Mouse (Mus musculus) CH12.LX (cell line): Measurements from ENCODE around the gene Pip5k1b. TPM values are rescaled to one million over a fixed set of nuclear protein-coding genes. Genes with fewer than 3 reads are reported as not detected.

Experiments
- DNase-seq: peaks from one replicate; pipeline ENCODE4 v3.0.0-alpha.2; 2013; ENCODE audit errors: extremely low read depth
- H3K27ac ChIP-seq: 2 replicates; pipeline ENCODE4 v1.5.1; 2012; ENCODE audit warnings: low read depth, mild to moderate bottlenecking, control low read depth, moderate library complexity; ENCODE audit not compliant: insufficient read depth
- H3K27me3 ChIP-seq: replicated peaks from 2 replicates; pipeline ENCODE3; 2012; ENCODE audit warnings: inconsistent platforms
- H3K36me3 ChIP-seq, 2 experiments: replicated peaks in 1 of 2; 2 replicates each; pipeline versions ENCODE3 to v1.6.1; 2012; ENCODE audit warnings: inconsistent platforms in 1 of 2, low read length in 1 of 2, mild to moderate bottlenecking in 1 of 2, mixed read lengths in 1 of 2, moderate library complexity in 1 of 2; ENCODE audit not compliant: control insufficient read depth in 1 of 2, insufficient read depth in 1 of 2
- H3K4me1 ChIP-seq, 2 experiments: 2 replicates each; pipeline ENCODE4 v1.6.1; 2012; ENCODE audit warnings: inconsistent platforms in 1 of 2, moderate library complexity in 1 of 2; ENCODE audit not compliant: insufficient read depth in 2 of 2, control insufficient read depth in 1 of 2
- H3K4me2 ChIP-seq: 2 replicates; pipeline ENCODE4 v1.6.1; 2012; ENCODE audit warnings: low read depth, mild to moderate bottlenecking, control low read depth; ENCODE audit not compliant: poor library complexity, insufficient read depth, severe bottlenecking
- H3K4me3 ChIP-seq, 3 experiments: fragments of 150-350 bp in 1 of 3; sonication (generic) in 1 of 3; replicated peaks in 1 of 3; 2 replicates each; pipeline versions ENCODE3 to v1.5.1; 2011 to 2012; ENCODE audit warnings: low read depth in 2 of 3, low read length in 2 of 3, mild to moderate bottlenecking in 2 of 3, moderate library complexity in 2 of 3, control low read depth in 1 of 3, improper control_type of control experiment in 1 of 3, inconsistent platforms in 1 of 3, mixed read lengths in 1 of 3; ENCODE audit not compliant: poor library complexity in 1 of 3
- H3K79me2 ChIP-seq: replicated peaks from 2 replicates; pipeline ENCODE4 v1.6.1; 2012; ENCODE audit warnings: mild to moderate bottlenecking, moderate library complexity; ENCODE audit not compliant: control insufficient read depth, poor library complexity, insufficient read depth, severe bottlenecking; ENCODE audit errors: extremely low read depth
- H3K9ac ChIP-seq: 2 replicates; pipeline ENCODE4 v1.6.1; 2012; ENCODE audit warnings: low read depth, mild to moderate bottlenecking, control low read depth, moderate library complexity; ENCODE audit not compliant: insufficient read depth
- H3K9me3 ChIP-seq: replicated peaks from 2 replicates; pipeline ENCODE3; 2012; ENCODE audit warnings: low read length, inconsistent platforms, mixed read lengths
- CHD1 ChIP-seq: IDR thresholded peaks from 2 replicates; pipeline ENCODE4 v1.6.1; 2012; ENCODE audit warnings: low read depth, low read length, improper control_type of control experiment, inconsistent platforms
- CHD2 ChIP-seq: IDR thresholded peaks from 2 replicates; pipeline ENCODE4 v1.6.1; 2011; ENCODE audit warnings: low read length, improper control_type of control experiment
- CTCF ChIP-seq, 2 experiments: IDR thresholded peaks in 1 of 2; conservative IDR thresholded peaks in 1 of 2; 2 replicates each; pipeline ENCODE4 v1.5.1; 2011 to 2012; ENCODE audit warnings: low read depth in 2 of 2, low read length in 2 of 2, improper control_type of control experiment in 1 of 2, inconsistent platforms in 1 of 2, mild to moderate bottlenecking in 1 of 2, moderate library complexity in 1 of 2
- ELF1 ChIP-seq: IDR thresholded peaks from 2 replicates; pipeline ENCODE4 v1.6.1; 2014; ENCODE audit warnings: low read depth, mild to moderate bottlenecking, inconsistent platforms, low read length, improper control_type of control experiment
- EP300 ChIP-seq: IDR thresholded peaks from 2 replicates; pipeline ENCODE4 v1.6.1; 2011; ENCODE audit warnings: low read length, improper control_type of control experiment
- ETS1 ChIP-seq: conservative IDR thresholded peaks from 2 replicates; pipeline ENCODE4 v1.6.1; 2012; ENCODE audit warnings: low read depth, mild to moderate bottlenecking, inconsistent platforms, low read length, improper control_type of control experiment, moderate library complexity
- IRF4 ChIP-seq: IDR thresholded peaks from 2 replicates; pipeline ENCODE4 v1.6.1; 2014; ENCODE audit warnings: low read depth, mild to moderate bottlenecking, inconsistent platforms, low read length, improper control_type of control experiment
- MAZ ChIP-seq: IDR thresholded peaks from 2 replicates; pipeline ENCODE4 v1.6.1; 2012; ENCODE audit warnings: low read depth, mild to moderate bottlenecking, inconsistent platforms, low read length, improper control_type of control experiment, moderate library complexity
- MEF2A ChIP-seq: IDR thresholded peaks from 2 replicates; pipeline ENCODE4 v1.6.1; 2014; ENCODE audit warnings: low read depth, mild to moderate bottlenecking, inconsistent platforms, low read length, improper control_type of control experiment, borderline replicate concordance
- NRF1 ChIP-seq: IDR thresholded peaks from 2 replicates; pipeline ENCODE4 v1.6.1; 2014; ENCODE audit warnings: low read depth, mild to moderate bottlenecking, inconsistent platforms, low read length, improper control_type of control experiment, moderate library complexity
- POLR2A ChIP-seq: IDR thresholded peaks from 2 replicates; pipeline ENCODE4 v1.6.1; 2011; ENCODE audit warnings: low read depth, mild to moderate bottlenecking, improper control_type of control experiment, low read length
- POLR2AphosphoS2 ChIP-seq: IDR thresholded peaks from 2 replicates; pipeline ENCODE4 v1.6.1; 2011; ENCODE audit warnings: low read depth, low read length, improper control_type of control experiment
- RAD21 ChIP-seq: IDR thresholded peaks from 2 replicates; pipeline ENCODE4 v1.6.1; 2011; ENCODE audit warnings: low read depth, mild to moderate bottlenecking, low read length, improper control_type of control experiment, moderate library complexity
- SIN3A ChIP-seq: IDR thresholded peaks from 2 replicates; pipeline ENCODE4 v1.6.1; 2012; ENCODE audit warnings: low read length, improper control_type of control experiment, inconsistent platforms
- TBP ChIP-seq: conservative IDR thresholded peaks from 2 replicates; pipeline ENCODE4 v1.6.1; 2011; ENCODE audit warnings: low read depth, low read length, improper control_type of control experiment
- TCF12 ChIP-seq: IDR thresholded peaks from 2 replicates; pipeline ENCODE4 v1.6.1; 2014; ENCODE audit warnings: low read depth, mild to moderate bottlenecking, inconsistent platforms, low read length, improper control_type of control experiment
- UBTF ChIP-seq: IDR thresholded peaks from 2 replicates; pipeline ENCODE4 v1.6.1; 2012; ENCODE audit warnings: low read depth, mild to moderate bottlenecking, inconsistent platforms, low read length, improper control_type of control experiment, moderate library complexity
- USF2 ChIP-seq: conservative IDR thresholded peaks from 2 replicates; pipeline ENCODE4 v1.6.1; 2011; ENCODE audit warnings: low read depth, low read length, improper control_type of control experiment
- ZC3H11A ChIP-seq: IDR thresholded peaks from 2 replicates; pipeline ENCODE4 v1.6.1; 2012; ENCODE audit warnings: low read depth, mild to moderate bottlenecking, inconsistent platforms, low read length, improper control_type of control experiment
- ZKSCAN1 ChIP-seq: IDR thresholded peaks from 2 replicates; pipeline ENCODE4 v1.6.1; 2012; ENCODE audit warnings: low read depth, inconsistent platforms, low read length, improper control_type of control experiment, borderline replicate concordance
- ZMIZ1 ChIP-seq: IDR thresholded peaks from 2 replicates; pipeline ENCODE4 v1.6.1; 2012; ENCODE audit warnings: low read depth, mild to moderate bottlenecking, inconsistent platforms, low read length, improper control_type of control experiment
- ZNF384 ChIP-seq: IDR thresholded peaks from 2 replicates; pipeline ENCODE4 v1.6.1; 2012; ENCODE audit warnings: low read depth, low read length, improper control_type of control experiment, inconsistent platforms
- dilution Hi-C: fragments of 300-500 bp; cut with MboI; formaldehyde crosslinking; loops from 2 replicates; pipeline ENCODE4 v1.14.3; 2020; ENCODE audit warnings: low sequenced_read_pairs; ENCODE audit not compliant: extremely low pct_unique_long_range_greater_than_20kb, extremely low pct_ligation_motif_present
- in situ Hi-C: fragments of 300-500 bp; cut with MboI; formaldehyde crosslinking; loops from 3 replicates; pipeline ENCODE4 v1.14.3; 2019; ENCODE audit warnings: low sequenced_read_pairs, low pct_ligation_motif_present, low pct_unique_long_range_greater_than_20kb, mixed read lengths
- polyA plus RNA-seq: library from polyadenylated mRNA; unstranded; fragments of >175 nt; gene quantifications from 2 replicates; pipeline ENCODE4 v1.2.1, GENCODE M21; 2012; ENCODE audit warnings: low read depth; ENCODE audit not compliant: insufficient read length
- total RNA-seq, 2 experiments: library from RNA; depleted of rRNA; stranded (reverse); fragments of 300-350 nt in 1 of 2; fragments of >200 nt in 1 of 2; gene quantifications; 2 replicates each; pipeline ENCODE4 v1.2.3; 2012 to 2014

The Pip5k1b gene
- total and polyA plus RNA-seq, 3 experiments: 1.7 to 2.9 (median 2.0) TPM

DNA sequence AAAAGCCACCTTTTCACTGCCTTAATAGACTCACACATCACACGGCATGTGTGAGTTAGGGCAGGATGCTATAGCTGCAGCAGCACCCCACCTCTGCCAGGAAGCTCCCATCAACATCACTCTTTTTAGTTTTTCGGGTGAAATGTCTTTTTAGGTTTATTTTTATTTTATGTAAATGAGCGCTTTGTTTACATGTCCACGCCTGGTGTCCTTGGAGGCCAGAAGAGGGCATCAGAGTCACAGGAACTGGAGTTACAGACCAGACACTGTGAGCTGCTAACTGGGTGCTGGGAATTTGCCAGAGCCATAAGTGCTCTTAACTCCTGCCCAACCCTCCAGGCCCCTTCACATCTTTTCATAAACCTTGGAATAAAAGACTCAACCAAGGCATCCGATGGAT, 249.3 kb downstream of the Pip5k1b start:
- dilution Hi-C loops (no loop called here), in situ Hi-C loops (loop anchor here (10.0 to 25.0 kb wide), 2 partner anchors 106 to 308 kb away; no protein-coding TSS in a partner anchor)
- Histone ChIP-seq H3K27ac (no peak overlapping the region), H3K9ac (no peak overlapping the region), H3K36me3 (no peaks in the 10 kb centered on the region), H3K27me3 (no peaks in the 10 kb centered on the region), H3K4me1 (peaks cover 10 to 32% of the 10 kb centered on the region in 2 experiments), H3K79me2 (no peaks in the 10 kb centered on the region), H3K9me3 (peaks cover 2% of the 10 kb centered on the region), H3K4me3 (no peak overlapping the region), H3K4me2 (no peak overlapping the region)
- TF ChIP-seq ETS1 (no peak), USF2 (no peak), RAD21 (peak; percentile 43), EP300 (no peak), CTCF (conservative IDR thresholded peaks at IDR 0.05 in 1 of 2, IDR thresholded peaks at IDR 0.05 in 1 of 2; ENCODE audit: low read depth in 2 of 2, low read length in 2 of 2) (peak in 1 of 2 experiments; percentile 41; a peak in 2 of 4 replicates), MAZ (no peak)
- no peak for DNase-seq

DNA sequence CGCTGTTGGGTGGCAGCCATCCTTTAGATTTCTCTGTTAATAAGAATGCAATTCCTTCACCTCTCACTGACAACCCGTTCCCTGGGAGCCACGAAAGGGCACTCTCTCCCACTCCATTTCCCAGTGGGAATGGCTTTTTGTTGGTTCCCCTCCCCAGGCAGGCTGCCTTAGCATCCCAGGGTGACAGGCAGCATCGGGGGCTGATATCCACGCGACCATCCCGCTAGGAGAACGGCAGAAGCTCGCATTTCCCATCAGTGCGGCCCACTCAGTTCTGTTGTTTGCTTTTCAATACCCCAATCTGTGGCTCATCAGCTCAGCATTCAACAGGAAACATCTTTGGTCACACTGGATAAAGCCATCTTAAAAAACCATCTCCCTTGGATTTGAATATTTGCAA, 253.5 kb downstream of the Pip5k1b start:
- Histone ChIP-seq H3K9me3 (peaks cover 2% of the 10 kb centered on the region), H3K79me2 (no peaks in the 10 kb centered on the region), H3K36me3 (no peaks in the 10 kb centered on the region), H3K4me1 (peaks cover 0 to 21% of the 10 kb centered on the region in 2 experiments; a peak in 3 of 4 replicates), H3K9ac (no peak overlapping the region), H3K27me3 (no peaks in the 10 kb centered on the region), H3K27ac (no peak overlapping the region), H3K4me3 (no peak overlapping the region), H3K4me2 (no peak overlapping the region)
- dilution Hi-C loops: no loop called here
- TF ChIP-seq IRF4 (no peak), RAD21 (no peak)
- no peak for DNase-seq
- in situ Hi-C loops: loop anchor here (10.0 to 25.0 kb wide), 2 partner anchors 110 to 313 kb away; no protein-coding TSS in a partner anchor

DNA sequence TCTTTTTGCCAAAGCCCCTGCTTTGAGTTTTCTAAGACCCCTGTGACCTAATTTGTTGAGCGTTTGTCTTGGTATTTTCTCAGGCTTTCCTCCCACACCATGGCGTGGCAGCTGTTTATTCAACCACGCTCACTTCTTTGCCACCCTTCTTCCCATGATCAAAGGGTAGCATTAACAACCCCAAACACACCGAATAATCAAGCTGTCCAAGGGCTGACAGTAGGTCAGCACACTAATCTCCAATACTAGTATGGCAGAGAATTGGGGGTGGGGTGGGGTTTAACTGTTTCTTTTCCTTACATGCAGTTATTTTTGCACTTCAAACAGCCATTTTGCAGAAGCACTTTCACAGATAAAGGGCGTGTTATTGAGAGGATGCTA, 253.9 kb downstream of the Pip5k1b start:
- TF ChIP-seq ETS1 (no peak), NRF1 (no peak), CHD1 (no peak), EP300 (no peak), ZKSCAN1 (no peak), MEF2A (no peak), MAZ (no peak), SIN3A (no peak), TBP (no peak), ELF1 (no peak), IRF4 (no peak), ZC3H11A (no peak), ZNF384 (no peak), POLR2AphosphoS2 (no peak), TCF12 (no peak), CHD2 (no peak), UBTF (no peak), POLR2A (no peak), ZMIZ1 (no peak)
- H3K4me1 ChIP-seq: peaks cover 0 to 18% of the 10 kb centered on the region in 2 experiments; a peak in 3 of 4 replicates
- no peaks in the 10 kb centered on the region for H3K79me2 ChIP-seq
- H3K9me3 ChIP-seq: peaks cover 2% of the 10 kb centered on the region
- no peak overlapping the region for H3K27ac ChIP-seq
- DNase-seq: no peak
- dilution Hi-C loops: no loop called here
- H3K4me3 ChIP-seq: no peak overlapping the region
- H3K36me3 ChIP-seq: no peaks in the 10 kb centered on the region
- no peak overlapping the region for H3K9ac ChIP-seq
- in situ Hi-C loops: loop anchor here (10.0 to 25.0 kb wide), 2 partner anchors 111 to 313 kb away; no protein-coding TSS in a partner anchor
- no peaks in the 10 kb centered on the region for H3K27me3 ChIP-seq
- no peak overlapping the region for H3K4me2 ChIP-seq
